Mouse (Mus musculus) embryonic fibroblast, embryonic 13.5 days (primary cell): ENCODE data around the gene Enthd1.

Experiments
- CTCF ChIP-seq: IDR thresholded peaks from 2 replicates; pipeline ENCODE4 v1.5.1; 2011; ENCODE audit warnings: mild to moderate bottlenecking, control low read depth, low read length, moderate library complexity, borderline replicate concordance; ENCODE audit not compliant: insufficient read depth
- POLR2A ChIP-seq: IDR thresholded peaks from 2 replicates; pipeline ENCODE4 v1.6.1; 2011; ENCODE audit warnings: low read depth, mild to moderate bottlenecking, control low read depth, low read length, moderate library complexity

DNA sequence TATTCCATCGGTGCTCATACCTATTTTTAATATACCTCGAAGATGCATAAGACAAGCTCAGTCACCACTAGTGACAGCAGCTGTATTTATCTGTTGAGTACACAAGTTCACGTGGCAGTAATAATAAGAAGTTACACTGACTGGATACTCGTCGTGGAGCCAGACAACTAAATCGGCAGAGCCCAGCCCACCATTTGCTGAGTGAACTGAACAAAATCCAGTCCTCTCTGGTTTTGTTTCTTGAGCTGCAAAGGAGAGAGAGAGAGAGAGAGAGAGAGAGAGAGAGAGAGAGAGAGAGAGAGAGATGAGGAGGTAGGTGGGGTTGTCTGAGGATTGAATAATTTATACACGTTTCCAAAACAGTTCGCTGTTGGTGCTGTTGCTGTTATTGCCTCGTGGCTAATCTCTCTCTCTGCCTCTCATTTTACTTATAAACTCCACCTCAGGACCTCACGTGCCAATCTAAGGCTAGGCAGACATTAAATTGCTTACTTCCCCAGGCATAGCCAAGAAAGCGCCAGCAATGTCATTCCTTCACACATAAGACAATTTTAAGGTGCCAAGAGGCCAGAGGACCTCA, 11.5 kb upstream of the Enthd1 start:
- TF ChIP-seq CTCF (no peak), POLR2A (no peak)
